Mouse (Mus musculus) layer of hippocampus, adult 9-11 months (tissue): Measurements from ENCODE around the gene Dnajc5.

Experiments used
- DNase-seq: peaks from one replicate; pipeline ENCODE4 v3.0.0; 2022

The Dnajc5 gene

DNA sequence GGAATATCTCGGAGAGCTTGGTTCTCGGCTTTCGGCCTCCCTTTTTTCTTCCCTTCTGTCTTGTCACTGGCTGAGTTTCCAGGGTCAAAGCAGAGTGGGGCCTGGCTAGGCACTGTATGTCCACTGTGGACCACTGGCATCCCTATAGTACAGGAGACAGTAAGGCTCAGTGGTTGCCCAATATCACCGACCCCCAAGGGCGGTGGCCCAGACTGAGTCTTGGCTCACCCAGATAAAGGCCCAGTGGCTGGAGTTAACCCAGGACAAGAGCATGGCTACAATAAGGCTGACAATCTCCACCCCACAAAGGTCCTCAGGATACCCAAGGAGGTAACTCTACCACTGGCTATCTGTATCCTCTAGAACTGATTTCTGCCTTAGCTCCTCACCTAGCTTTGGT is 70.2 kb downstream of the Dnajc5 start:
- no peak for DNase-seq

DNA sequence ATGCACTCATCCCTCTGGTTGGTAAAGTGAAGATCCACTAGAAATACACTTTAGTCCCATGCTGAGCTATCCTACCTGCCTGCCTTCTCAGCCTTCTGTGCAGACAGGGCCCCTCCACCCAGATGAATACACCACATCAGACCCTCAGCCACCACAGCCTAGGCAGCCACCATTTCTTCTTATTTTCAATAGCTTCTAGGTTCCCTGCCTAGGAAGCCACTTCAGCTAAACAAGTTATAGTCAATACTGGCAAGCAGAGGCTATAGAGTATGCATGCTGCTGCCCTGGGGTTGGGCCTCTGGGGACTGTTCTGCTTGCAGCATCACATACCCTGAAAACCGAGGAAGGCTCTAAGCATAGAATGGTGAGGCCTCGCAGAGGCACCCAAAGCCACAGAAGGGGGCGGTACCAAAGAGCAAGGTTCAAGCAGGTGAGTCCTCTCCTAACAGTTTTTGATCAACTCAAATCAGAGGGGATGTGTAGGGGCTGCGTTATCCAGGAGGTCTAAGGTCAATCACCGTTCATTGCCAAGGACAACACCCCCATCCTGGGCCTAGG is 71.3 kb downstream of the Dnajc5 start, which contains the start of gene Prpf6:
TSS of gene Prpf6 (plus strand) at position 341 of the 558 bp plus-strand sequence.
- DNase-seq: no peak

DNA sequence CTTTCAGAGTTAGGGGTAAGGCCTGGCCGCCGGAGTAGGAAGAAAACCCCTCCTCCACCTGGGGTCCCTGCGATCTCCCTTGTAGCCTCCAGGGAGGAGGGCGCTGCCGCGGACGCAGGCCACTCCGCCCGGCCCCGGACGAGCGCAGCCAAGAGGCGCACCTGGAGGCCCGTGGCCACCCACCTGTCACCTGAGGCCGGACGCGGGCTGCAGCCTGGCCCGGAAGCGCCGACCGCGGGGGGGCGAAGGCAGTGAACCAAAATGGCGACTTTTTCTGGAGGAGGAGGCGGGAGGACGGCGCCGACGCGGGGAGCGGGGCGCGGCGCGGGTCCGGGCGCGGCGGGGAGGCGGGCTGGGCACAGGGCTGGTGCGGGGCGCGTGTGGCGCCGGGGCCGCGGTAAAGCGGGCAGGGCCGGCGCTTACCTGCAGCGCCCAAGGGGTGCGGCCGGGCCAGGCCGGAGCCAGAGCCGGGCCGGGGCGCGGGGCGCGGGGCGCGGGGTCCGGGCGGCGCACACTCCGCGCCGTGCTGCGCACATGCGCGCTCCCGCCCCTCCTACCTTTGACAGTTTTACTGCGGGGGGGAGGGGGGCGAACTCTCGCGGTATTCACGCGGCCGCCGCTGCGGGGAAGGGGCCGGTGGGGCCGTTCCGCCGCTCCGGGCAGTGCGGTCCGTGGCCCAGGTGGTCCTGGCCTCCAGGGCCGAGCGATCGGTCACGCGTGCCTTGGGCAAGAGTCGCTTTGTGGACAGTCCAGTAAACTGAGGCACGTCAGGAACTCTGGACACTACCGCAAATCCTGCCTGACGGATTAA is 72.2 kb downstream of the Dnajc5 start, which contains the start of gene Zfp512b:
TSS of gene Zfp512b (minus strand) at position 573 of the 811 bp plus-strand sequence.
- DNase-seq: peak; percentile 57

DNA sequence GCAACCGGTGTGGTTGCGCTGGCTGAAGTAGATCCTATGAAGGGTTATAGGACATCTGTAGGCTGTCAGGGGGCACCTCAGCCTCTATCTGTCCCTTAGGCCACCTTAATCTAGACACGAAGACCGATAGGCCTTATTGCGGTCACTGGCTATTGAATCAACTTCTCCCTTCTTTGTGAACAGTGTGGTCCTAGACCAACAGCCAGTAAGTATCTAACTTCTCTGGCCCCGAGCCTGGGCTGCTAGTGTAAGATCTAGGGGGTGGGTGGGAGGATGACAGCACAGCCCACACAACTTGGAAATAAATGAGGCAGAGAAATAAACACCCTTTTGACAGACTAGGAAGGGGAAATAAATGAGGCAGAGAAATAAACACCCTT is 72.7 kb downstream of the Dnajc5 start:
- no peak for DNase-seq

DNA sequence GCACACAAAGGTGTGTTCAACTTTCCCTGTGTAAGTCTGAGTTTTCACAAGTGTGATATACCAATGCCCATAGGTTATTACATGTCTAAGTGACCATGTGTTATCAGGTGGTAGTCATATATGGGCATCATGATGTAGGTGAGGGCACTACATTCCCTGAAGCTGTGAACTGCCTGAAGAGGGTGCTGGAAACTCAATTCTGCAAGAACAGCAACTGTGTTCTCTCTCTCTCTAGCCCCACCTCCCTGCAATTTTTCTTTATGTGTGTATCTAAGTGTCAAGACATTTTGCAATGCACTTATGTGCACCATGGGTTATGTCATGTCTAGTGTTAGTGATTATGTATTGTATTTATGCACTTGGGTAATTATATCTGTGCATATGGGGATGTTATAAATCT is 73.7 kb downstream of the Dnajc5 start:
- no peak for DNase-seq

DNA sequence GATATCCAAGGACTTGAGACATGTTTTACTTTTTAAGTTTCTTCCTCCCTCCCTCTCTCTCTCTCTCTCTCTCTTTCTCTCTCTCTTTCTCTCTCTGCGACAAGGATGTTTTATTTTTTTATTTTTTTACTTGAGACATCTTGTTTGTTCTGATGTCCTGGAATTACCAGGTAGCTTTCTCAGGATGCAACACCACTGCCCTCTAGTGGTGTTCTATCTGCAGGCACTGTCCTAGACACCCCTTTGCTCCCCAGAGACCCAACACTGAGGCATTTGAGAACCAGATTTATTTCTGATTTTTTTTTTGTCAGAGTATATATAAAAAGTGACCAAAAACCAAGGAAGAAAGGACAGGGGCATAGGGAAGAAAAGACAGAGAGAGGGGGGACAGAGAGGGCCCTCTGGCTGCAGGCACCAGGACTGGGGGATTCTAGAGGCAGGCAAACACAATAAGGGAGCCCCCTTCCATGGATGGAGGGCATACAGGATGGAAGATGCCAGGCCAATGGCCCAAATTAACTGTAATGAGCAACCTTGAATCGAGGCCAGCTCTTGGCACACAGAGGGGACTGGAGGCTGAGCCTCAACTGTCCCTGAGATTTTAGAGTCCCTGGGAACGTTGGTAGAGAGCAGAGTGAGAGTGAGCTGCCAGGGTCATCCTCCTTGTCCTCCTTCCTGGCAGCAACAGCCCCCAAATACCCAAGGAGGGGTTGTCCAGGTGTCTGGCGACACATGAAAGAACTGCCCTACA is 74.8 kb downstream of the Dnajc5 start:
- DNase-seq: peak; percentile 39

DNA sequence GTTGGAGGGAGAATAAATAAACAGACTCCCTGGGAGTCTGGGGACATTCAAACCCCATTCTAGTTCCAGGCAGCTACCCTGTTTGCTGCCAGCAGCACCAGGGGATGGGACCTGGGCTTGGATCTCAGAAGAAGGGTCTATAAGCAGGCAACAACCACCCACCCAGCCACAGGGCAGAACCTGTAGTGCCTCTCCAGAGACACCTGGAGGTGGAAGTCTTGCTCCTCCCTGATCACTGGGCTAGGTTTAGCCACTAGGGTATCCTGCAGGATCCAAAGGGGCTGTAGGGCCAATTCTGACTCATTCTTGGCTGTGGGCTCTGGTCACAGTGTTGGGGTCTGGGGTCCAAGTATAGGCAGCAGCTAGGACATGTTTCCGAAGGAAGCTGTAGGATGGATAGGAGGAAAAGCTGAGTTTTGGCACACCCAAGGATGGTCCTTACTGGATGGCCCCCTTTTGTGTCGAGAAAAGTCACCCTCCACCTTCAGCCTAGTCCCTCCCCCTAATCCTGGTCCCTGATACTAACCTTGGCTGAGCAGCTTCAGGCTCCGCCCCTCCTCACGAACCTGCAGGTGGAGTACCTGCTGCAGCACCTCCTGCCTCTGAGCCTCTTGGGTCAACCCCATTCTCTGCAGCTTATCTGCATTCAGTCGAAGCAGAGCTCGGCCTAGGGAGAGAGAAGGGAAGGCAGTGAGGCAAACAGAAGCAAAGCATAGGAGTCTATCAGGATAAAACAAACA is 76.1 kb downstream of the Dnajc5 start:
- DNase-seq: peak; percentile 6

DNA sequence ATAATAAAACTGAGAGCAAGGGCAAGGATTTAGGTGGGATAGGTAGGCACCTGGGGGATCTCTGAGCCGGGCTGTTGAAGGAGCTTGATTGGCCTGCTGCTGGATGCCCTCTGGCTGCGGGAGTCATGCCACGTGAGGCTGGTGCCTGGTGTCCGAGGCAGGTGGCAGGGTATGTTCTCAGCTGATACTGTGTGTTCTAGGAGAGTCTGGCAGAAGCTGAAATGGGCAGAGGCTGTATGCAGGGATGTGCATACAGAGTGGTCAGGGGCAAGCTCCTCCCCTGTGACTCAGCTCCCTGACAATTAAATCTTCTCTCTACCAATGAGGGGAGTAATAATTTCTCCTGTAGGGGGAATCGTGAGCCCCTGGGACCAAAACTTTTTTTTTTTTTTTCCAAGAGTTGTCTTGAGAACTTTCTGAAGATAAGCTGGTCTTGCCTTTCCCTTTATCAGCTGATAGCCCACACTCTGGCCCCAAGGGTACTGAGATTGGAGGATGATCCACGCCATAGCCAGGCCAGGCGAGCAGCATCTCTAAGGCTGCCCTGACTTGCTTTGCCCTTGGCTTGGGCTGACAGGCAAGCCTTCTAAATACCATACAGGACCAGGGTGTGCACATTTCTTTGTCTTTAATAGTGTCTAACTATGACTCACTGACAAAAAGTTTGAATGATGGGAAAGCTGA is 77.2 kb downstream of the Dnajc5 start:
- peak; percentile 10 for DNase-seq

DNA sequence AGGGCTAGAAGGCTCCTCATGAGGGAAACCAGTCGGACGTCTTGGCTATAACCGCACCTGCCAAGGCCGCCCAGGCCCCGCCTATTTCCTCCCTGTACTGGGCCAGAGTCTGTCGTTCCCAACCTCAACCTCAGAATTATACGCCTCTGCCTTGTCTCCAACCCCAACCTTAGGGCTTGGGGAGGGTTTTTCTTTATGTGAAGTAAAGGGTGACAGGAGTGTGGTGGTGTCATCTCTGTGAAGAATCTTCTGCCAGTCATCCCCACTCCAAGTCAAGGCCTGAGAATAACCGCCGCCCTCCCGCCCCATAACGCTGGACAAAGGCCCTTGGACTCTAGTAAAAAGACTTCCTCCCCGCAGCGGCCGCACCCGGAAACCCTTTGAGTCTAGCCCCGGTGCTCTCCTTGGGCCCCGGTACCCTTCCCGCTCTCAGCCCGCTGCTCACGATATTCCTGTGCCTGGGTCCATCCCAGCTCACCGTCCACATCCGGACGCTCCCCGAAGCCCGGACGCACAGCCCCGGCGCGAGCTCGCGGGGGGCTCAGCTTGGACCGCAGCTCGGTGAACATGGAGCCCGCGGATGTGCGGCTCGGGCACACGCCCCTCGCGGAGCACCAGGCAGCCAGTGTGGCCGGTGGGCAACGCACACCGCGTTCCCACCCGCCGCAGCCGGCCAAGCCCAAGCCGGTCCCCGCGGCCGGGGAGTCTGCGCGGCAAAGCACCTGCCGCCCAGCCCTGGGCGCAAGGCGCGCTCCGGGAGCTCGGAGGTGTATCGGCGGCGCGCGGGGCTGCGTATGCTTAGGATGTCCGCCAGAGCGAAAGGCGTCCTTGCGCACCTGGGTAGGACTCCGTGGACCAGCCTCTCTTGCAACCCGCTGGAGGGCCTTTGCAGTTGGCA is 78.4 kb downstream of the Dnajc5 start, which contains the start of gene Samd10:
TSS of gene Samd10 (minus strand) at position 759 of the 898 bp plus-strand sequence.
- DNase-seq: peak; percentile 53

DNA sequence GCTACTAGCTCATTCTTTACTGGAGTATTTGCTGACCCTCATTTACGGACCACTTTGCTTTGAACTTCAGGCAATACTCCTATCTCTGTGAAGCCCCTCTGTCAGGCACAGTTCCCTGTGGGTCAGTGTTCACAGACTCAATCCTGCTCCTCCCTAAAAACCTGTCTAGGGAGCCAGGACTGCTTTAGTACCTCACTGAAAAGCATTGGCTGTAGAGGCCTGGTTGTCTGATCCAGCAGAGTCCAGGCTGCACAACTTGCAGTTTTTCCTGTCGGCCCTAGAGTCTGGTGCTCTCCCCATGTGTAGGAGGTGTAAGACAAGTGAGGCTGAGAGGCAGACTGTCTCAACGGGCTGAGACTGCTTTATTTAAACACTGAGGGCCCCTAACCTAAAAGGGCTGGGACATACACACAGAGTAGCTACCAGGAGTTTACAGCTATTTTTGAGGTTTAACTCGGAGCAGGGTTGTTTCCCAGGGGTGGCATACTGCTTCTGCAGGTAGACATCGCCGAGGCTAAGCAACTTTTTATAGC is 80.0 kb downstream of the Dnajc5 start:
- peak; percentile 6 for DNase-seq

DNA sequence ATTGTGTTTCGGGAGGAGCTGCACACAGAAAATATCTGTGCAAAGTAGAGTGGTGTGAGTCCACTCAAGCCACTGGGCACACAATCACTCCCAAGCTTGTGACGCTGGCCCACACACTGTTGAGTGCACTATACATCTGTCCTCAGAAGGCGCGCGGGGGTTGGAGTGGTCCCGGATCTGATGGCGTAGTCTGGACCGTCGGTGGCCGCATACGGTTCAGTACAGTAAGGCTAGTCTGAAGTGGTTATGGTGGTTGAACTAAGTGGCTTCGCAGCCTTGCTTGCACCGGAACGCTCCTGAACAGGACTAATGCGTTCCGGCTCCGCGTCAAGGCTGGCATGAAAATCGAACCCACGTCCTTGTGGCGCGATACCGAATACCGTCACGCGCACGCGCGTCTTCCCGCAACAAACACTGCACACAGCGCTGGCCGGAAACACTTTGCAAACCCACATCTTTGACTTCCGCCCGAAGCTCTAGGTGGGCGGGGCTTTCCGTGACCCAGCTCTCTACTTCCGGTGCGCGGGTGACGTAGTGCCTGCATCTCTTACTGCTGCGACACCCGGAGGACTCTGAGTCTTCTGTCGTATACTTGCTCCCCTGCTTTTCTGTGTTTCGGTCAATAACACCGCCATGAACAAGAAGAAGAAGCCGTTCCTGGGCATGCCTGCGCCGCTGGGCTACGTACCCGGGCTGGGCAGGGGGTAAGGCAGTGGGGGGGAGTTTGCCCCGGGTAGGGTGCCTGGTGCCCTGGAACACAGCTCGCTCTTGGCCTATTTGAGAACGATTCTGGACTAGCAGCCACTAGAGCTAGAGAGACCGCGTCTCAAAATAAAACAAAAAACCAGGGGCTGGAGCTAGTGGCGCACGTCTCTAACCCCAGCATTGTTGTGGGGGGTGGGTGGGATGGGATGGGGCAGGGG is 80.8 kb downstream of the Dnajc5 start:
- DNase-seq: peak; percentile 98

DNA sequence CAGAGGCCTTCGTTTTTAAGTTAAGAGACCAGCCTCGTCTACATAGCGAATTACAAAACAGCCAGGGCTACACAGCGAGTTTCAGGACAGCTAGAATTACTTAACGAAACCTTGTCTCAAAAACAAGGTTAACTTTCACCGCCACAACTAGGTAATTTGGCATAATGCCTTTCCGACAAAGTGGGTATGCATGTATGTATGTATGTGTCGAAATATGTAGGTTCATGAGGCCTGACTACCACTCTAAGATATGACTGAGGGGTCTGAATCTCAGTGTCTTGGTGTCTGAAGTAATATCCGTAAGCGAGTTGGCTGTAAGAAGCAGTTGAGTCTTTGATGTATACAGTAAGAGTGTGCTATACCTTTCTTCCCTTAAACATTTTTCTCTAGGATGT is 81.5 kb downstream of the Dnajc5 start:
- peak; percentile 5 for DNase-seq

DNA sequence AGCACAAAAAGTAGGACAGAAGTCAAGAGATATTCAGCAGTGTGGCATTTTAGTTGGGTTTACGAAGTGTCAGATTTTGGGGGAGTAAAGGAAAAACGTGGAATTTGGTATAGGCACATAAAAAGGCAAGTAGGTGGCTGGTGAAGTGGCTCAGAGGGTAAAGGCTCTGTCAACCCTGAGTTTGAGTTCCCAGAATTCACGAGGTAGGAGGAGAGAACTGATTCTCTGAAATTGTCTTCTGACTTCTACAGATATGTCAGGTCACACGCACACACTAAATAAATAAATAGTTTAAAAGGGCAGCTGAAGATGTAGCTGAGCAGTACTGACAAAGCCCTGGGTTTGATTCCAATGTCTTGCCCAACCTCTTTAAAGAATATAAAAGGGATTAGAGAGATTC is 82.1 kb downstream of the Dnajc5 start:
- DNase-seq: no peak
